Mouse (Mus musculus) liver (tissue): ENCODE results near the gene Ube2h.

Source experiments
- DNase-seq: peaks from one replicate; pipeline ENCODE4 v3.0.0-alpha.2; 2020; ENCODE audit warnings: mixed read lengths

Ube2h gene

GRCm38 (mm10) chr6:30182038-30182437 is 122.3 kb downstream of the Ube2h start:
- DNase-seq = no peak

DNA sequence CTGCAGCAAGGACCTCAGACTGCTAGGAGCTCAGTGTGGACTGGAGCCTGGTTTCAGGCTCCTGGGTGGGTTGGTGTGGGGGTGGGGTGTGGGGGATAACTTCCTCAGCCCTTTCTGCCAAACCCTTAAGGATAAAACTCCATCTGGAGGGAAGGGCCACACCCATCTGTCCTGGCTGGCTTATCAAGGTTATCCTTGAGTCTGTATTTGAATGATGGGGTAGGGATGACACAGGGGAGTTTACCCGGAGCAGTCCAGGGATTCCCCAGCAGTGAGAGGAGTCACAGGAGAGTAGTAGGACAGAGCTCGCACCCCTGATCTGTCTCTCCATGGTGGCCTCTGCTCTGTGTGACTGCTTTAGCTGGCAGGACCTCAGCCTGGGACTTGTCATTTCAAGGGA is 124.0 kb downstream of the Ube2h start:
- no peak for DNase-seq

GRCm38 (mm10) chr6:30179046-30179445 is 125.3 kb downstream of the Ube2h start:
- no peak for DNase-seq

DNA sequence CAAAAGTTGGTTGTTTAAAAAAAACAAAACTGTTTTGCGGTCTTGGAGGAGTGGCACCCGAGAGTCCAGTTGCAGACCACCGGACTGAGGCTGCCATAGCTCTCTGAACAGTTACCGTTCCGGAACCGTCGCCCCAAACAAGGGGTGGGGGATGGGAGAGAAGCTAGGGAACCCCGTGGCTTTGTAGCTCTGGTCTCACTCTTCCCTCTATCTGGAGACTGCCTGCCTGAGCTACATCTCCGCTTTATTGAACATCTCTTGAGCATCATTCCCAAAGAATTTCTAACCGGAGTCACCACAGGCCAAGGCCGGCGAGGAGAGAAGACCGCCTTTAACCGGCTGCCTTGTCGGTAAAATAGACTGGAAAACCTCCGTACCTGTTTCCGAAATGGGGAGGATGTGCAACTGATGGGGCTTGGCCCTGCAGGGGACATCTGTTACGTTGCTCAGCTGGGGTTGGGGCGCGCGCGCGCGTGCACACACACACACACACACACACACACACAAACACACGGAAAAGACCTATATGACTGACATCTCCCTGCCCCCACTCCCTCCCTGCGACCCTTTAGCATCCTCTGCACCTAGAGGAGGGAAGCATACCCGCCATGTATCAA is 126.2 kb downstream of the Ube2h start:
- no peak for DNase-seq

DNA sequence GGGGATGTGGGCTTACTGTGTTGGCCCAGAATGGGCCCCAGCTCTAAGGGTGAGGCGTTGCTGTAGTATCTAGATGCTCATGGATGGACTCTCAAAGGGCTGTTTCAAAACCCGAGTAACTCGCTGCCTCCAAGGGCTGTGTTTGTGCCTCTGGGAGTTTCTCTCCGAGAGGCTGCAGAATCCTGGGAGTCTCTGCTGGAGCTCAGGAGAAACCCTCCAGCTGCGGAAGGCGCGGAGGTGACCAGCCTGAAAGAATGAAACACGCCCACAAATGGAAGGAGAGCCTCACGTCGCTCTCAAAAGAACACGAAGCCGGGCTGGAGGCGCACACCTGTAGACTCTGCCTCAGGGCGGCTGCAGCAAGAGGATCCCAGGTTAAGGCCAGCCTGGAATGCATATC is 127.0 kb downstream of the Ube2h start:
- DNase-seq = no peak

DNA sequence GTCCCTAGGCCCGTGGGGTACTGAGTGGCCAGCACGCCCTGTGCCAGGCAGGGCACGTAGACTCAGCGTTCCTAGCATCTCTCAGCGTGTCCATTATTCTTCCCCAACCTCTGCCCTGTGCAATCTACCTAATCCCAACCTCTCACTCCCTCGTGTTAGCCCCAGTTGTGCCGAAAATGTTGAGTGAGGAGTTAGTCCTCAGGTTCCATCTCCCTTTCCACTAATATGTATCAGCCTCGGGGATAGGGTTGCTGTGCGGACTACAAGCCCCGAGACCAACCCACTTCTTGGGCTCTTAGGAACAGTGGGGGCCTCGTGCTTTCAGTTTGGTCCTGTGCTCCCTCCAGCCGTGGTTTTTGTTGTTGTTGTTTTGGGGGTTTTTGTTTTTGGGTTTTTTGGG is 127.8 kb downstream of the Ube2h start:
- no peak for DNase-seq

DNA sequence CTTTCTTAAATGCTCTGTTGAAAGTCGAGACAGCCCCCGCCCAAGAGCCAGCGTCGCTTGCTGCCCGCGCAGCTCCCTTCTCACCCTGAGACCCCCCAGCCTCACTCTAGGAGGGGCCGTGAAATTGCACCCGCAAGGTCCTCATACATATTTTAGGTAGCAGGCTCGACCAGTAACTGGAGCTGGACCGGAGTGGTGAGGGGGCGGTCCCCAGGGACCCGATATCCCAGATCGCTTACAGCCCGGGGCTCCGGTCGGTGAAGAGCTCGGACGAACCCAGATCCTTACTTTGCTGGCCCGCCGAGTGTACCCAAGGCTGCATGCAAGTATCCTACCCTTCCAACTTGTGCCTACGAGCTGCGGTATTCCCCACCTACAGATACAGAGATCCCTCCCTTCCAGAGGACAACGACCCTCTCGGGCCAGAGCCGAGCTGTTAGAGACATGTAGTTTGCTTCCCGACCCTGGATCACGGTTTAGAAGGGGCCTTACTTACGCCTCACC is 128.4 kb downstream of the Ube2h start:
- DNase-seq = no peak

DNA sequence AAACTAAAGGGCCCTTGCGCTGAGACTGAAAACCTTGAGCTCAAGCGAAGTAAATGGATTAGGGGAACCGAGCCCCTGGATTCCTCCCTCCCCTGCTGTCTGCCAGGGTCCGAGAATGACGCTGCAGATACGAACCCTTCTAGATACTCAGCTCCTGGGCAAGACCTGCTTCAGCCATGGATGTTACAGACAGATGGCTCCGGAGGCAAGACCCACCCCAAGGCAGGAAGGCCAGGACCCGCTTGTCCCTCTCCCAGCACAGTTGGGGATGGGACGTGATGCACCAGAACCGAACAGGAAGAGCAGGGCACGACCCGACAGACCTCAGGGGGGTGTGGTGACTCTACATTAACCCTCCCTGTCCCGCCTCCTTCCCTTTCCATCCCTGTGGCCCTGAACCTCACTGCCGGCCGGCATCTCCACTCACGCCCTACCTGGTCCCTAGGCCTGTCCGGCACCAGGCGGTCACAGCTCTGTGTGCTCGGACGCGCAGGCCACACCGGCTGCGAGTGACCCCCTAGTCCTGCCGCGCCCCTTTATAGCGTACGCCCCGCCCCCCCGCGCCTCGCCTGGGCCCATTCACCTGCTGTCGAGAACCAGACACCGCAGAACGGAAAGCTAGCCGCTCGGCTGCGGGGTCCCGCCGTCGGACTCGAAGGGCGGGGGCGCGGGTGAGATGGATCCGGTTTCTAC is 129.0 kb downstream of the Ube2h start:
- no peak for DNase-seq

- no peak for DNase-seq
These were observed 129.7 kb downstream of the Ube2h start for GRCm38 (mm10) chr6:30174461-30175224.

DNA sequence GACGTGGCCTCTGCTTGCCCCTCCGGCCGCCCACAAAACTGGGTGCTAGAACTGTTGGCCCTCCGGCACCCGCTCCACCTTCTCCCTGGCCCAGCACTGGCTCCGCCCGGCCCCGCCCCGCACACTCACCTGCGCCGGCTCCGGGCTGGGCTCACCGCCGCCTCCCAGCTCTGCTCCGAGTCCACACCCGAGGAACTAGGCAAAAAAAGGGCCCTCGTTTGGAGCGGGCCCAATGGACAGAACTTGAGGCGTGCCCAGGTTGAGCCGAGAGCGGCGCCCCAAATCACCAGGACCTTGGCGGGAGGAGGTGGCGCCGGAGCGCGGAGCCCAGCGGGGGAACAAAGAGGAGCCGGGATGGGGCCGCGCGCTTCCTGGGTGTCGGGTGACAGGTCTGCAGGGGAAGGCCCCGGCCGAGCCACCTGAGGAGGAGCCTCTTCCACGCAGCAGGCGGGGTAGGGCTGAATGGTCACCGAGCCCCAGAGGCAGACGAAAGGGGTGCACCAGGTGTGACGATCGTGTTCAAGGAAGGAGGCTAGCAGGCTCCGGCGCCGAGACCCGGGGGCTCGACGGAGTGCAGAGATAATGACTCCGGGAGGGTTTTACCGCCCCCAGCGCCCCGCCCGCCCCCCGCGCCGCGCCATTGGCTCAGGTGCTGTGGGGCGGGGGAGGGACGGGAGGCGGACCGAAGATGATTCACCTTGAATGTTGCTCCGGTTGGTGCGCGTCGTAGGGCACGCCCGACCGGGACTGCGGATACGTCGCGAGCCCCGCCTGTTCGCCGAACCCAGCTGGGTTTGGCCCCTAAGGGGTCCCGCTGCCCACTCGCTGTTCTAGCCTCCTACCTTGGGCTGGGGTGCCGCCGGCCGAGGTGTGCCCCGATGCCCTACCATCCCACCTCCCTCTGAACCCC is 130.5 kb downstream of the Ube2h start:
- peak; percentile 63 for DNase-seq

GRCm38 (mm10) chr6:30172820-30173550 is 131.4 kb downstream of the Ube2h start:
- peak; percentile 34 for DNase-seq

DNA sequence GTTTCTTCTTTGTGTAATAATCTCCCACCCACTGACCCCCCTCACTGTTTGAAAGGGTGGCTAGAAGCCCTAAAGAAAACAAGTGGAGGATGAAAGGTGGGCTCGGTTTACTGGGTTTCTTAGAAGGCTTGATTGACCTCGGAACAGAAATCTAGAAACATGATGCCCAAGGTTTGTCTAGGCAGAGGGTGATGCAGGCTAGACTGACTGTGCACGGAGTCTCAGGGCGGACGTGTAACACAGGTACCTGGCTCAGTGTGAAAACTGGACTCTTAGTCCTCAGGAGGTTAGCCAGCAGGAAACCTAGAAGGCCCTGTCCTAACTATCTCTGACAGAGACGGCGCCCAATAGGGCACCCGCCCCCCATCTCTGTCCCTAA is 131.9 kb downstream of the Ube2h start:
- DNase-seq = no peak

DNA sequence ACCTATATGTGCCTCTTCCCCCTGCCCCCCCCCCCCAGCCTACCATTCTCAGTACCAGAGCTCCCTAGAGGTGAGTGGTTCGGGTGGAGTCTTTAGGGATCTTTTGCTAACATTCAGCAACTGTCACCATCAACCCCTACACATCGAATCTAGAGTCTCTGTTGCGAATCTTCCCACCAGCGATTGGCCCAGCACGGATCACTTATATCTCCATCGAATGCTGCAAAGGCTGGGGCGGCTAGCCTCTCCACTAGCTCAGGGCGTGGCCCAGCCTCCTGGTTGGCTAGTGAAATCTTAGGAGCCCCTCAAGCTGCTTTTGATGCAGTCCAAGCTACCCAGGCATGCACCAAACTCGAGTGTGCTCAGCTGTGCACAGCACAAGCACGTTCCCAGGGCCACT is 132.4 kb downstream of the Ube2h start:
- no peak for DNase-seq

- no peak for DNase-seq
These were observed 133.1 kb downstream of the Ube2h start for GRCm38 (mm10) chr6:30171226-30171625.

GRCm38 (mm10) chr6:30169148-30169547 is 135.2 kb downstream of the Ube2h start:
- DNase-seq = no peak

- no peak for DNase-seq
These were observed 136.1 kb downstream of the Ube2h start for GRCm38 (mm10) chr6:30168275-30168674.

DNA sequence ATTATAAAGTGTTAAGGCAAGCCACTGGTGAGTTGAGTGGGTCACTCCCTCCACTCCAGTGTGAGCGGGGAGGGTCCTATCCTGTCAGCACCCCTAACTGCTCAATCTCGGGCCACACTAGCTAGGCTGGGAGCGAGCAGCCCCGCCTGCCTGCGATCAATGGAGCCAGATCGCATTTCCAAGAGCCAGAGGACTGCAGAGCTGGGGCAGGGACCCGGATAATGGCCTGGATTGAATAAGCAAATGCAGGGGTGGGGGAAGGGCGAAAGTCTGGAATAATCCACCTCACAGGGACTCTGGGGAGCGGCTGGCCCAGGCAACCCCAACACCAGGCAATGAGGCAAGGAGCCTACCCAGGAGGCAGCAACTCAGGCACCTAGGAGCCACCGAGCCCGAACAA is 137.1 kb downstream of the Ube2h start:
- no peak for DNase-seq

DNA sequence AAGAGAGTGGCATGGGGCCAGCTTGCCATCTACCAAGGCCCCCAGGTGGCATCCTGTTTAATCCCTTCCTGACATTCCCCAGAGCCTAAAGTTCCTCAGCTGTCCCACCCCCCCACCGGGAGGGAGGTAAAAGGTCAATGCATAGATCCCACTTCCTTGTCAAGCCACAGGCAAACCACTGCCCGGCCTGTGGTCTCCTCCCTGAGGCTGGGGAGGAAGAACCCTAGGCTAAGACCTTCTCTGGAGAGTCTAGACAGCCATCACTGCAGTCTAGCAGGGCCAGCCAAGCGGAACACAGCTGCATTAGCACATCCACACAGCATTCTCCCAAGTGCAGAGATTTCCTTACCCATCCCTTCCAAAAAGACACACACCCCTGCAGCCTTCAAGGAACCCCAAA is 138.0 kb downstream of the Ube2h start:
- no peak for DNase-seq

- peak; percentile 35 for DNase-seq
These were observed 142.2 kb downstream of the Ube2h start for GRCm38 (mm10) chr6:30162091-30162490.

GRCm38 (mm10) chr6:30161618-30162017 is 142.7 kb downstream of the Ube2h start:
- no peak for DNase-seq
